Mouse (Mus musculus): Measurements from ENCODE around the gene Gm8122.
A peak's percentile ranks its signal among the peaks of the same experiment; 100 is the strongest.
"Not testable (repeated sequence)": the region's sequence is repeated elsewhere in the genome, so short reads cannot be mapped to it uniquely, and the experiment has no call there.

Gm8122 gene

GRCm38 (mm10) chr14:43235204-43235603 is at the start of gene Gm8122:
TSS of gene Gm8122 (minus strand) at chr14:43235304.
- not testable (repeated sequence) for DNase-seq (ENCODE audit: low spot score in 2 of 2)

DNA sequence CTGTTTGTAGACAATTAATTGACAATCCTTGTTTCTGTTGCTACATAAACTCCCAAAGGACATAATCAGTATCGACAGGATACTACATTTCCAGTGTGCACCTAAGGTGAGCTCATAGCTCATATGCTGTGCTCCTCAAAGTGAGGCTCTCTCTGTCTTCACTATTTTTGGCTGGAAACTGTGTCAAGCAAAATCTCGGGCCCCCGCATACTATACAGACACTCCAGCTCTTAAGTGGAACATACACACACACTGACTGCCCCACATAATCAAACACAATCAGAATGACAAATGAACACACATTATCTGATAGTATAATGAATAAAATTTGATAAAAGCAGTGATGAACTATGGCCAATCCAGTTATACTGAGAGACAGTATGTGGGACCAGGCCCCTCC is 43.6 kb upstream of the Gm8122 start:
- DNase-seq (ENCODE audit: low spot score in 2 of 2): not testable (repeated sequence)

GRCm38 (mm10) chr14:43278146-43278545 is 43.0 kb upstream of the Gm8122 start:
- DNase-seq (ENCODE audit: low spot score in 2 of 2): not testable (repeated sequence)

DNA sequence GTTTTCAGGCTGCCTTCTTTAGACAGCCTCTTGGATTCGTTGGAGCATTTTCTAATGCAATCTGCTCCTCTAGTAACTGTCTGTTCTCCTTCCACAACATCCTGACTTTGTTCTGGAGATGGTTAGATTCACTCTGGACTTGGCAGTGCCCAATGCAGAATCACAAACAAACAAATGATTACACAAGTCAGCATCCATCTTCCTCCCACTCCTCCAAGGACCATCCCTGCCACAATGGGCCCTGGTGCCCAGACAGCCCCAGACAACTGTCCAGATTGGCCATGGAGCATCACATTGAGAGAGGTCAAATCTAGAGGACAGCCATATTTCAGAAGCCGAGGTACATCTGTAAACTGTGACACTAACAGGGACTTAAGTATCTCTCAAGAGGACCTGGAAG is 42.4 kb upstream of the Gm8122 start:
- not testable (repeated sequence) for DNase-seq (ENCODE audit: low spot score in 2 of 2)

DNA sequence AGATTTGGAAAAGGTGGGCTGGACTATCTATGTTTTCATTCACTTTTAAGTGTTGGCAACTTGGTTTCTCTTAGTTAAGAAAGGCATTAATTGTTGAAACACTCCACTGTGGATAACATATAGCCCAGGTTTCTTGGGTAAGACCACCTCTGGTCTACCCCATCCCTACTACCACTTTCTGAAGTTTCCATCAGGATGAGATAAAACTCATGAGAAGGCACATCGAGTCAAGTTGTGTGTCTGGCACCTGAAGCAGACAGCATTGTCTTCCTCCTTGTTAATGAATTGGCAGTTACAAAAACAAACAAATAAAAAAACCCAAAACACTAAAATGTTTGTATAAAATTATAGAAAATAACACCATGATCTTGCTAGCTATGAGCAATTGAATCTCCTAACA is 40.6 kb upstream of the Gm8122 start:
- DNase-seq (ENCODE audit: low spot score in 2 of 2): not testable (repeated sequence)

DNA sequence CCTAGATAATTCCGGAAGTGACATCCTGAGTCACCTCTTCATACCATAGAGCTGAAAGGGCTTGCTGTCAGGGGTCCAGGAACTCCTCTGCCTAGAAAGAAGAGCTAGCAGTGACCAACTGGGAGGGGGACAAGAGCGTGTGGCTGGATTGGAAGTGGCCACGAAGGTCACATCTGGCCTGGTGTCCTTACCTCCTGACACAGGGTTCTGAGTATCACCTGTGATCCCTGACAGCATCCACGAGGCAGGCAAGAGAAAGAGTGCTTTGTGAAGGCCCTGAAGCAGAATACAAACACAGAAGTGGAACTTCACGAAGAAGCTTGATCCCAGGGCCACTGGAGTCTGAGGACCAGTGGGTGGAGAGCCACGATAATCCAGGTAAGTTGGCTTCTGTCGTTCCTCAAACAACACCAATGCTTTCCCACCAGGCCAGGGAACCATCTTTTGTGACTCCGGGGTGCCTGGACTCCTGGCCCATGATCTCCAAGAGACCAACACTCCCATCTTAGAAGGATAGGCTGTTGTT is 39.9 kb upstream of the Gm8122 start, which contains the start of gene Gm9732:
Gene Gm9732 (plus strand): TSS at position 51 of the 526 bp plus-strand sequence.
- DNase-seq (ENCODE audit: low spot score in 2 of 2): peak in 1 of 2 experiments; percentile 25

DNA sequence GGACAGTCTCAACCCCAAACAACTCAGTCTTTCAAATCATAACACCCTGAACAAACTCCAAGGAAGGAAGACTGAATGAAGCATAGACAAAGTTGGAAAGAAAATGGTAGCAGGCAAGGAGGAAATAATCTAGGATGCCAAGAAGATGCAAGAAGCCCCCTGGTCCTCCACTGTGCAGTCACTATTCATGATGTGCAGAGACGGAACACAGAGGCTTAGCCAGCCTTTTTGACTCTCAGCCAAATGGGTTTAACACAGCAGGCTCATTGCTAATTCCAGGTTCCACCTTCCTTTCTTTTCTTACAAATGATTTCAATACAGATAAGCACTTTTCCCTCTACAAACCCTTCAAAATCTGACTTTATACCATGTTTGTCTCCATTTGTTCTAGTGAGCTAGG is 38.1 kb upstream of the Gm8122 start:
- not testable (repeated sequence) for DNase-seq (ENCODE audit: low spot score in 2 of 2)

- DNase-seq (ENCODE audit: low spot score in 2 of 2): not testable (repeated sequence)
Observed at GRCm38 (mm10) chr14:43269211-43269610, 34.1 kb upstream of the Gm8122 start.

- not testable (repeated sequence) for DNase-seq (ENCODE audit: low spot score in 2 of 2)
Observed at GRCm38 (mm10) chr14:43268521-43269084, 33.5 kb upstream of the Gm8122 start.

GRCm38 (mm10) chr14:43263421-43263820 is 28.3 kb upstream of the Gm8122 start:
- DNase-seq (ENCODE audit: low spot score in 2 of 2): not testable (repeated sequence)

DNA sequence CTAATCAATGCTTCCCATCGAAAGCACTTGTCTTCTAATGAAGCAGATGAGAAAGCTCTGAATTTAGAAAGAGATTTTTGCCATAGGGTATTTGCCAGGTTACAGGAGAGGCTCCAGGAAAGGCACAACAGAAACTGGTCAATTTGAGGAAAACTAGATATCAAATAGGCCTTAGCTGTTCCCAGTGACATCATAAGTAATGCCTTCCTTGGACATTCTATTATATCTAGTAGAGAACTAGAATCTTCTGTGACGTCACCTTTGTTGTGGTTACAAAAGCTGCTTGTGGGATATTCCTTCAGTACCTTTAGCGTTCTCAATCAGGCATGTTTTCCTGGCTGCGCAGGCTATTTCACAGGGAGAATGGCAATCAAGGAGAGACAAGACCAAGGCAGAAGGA is 23.2 kb upstream of the Gm8122 start, which contains the start of gene Gm8126:
Gene Gm8126 (plus strand): TSS at position 301 of the 400 bp plus-strand sequence.
- not testable (repeated sequence) for DNase-seq (ENCODE audit: low spot score in 2 of 2)

DNA sequence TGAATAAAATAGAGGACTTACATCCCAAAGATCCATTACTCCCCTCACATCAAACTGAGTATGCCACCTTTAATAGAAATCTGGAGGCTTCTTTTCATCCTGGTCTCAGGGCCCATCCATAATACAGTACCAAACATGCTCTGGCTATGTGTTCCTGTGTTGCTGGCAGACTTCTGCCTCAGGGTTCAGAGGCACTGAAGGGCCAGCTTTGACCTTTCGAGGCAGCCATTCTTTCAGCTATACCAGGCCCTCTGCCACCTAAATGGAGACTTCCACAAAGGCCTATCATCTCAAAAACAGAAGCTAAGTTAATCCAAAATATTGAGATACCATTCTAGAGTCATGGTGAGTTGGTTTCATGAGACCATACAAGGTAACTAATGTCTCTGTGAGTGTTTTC is 21.4 kb upstream of the Gm8122 start:
- not testable (repeated sequence) for DNase-seq (ENCODE audit: low spot score in 2 of 2)

DNA sequence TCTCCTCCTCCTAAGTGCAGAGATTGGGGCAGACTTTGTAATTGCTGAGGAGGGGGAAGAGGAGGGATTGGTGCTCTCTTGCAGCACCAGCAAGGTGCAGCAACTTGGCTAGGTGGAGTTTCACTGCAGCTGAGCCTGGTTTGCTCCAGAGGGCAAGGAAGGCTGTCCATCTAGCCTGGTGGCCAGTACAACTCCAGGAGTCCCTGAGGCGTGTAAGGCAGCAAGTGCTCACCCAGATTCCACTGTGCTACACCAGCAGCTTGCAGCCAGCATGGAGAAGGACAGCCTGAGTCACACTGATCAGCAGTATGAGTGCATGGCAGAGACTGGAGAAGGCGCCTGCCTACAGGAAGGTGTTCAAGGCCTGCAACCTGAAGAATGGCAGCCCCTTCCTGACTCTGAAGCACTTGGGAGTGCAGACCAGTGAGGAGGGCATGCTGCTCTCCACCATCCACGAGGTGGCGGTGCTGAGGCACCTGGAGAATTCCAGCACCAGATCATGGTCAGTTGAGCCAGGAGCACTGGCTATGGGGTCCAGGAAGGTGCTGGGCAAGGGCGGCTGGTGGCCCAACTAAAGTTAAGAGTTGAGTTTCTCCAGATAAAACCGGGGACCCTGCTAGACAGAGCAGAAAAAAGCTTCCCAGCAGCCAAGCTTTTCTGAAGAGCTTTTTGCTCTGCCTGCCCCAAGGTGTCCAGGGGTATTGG is 15.6 kb upstream of the Gm8122 start:
- DNase-seq (ENCODE audit: low spot score in 2 of 2): not testable (repeated sequence)

- DNase-seq (ENCODE audit: low spot score in 2 of 2): not testable (repeated sequence)
Observed at GRCm38 (mm10) chr14:43249611-43250170, 14.6 kb upstream of the Gm8122 start.

DNA sequence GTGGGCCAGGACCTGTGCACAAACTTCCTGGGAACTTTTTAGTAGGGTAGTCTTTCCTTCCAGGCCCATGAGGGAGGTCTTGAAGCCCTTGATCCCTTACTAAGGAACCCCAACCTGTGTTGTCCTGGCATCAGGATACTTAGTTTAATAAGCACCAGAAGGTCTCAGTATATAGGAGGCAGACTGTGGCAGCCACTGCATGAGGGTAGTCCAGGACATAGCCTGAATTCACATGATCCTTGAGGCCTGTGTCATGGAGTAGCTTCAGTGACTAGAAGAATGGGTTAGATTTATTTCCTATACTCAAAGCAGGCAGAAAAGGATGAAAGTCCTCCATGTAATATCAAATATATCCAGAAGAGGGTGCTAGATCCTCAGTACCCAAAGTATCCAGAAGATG is 2.7 kb upstream of the Gm8122 start:
- DNase-seq (ENCODE audit: low spot score in 2 of 2): not testable (repeated sequence)
